Mouse (Mus musculus): Measurements from ENCODE around the gene Pycard.
"Not testable (repeated sequence)": the region's sequence is repeated elsewhere in the genome, so short reads cannot be mapped to it uniquely, and the experiment has no call there.

The Pycard gene

DNA sequence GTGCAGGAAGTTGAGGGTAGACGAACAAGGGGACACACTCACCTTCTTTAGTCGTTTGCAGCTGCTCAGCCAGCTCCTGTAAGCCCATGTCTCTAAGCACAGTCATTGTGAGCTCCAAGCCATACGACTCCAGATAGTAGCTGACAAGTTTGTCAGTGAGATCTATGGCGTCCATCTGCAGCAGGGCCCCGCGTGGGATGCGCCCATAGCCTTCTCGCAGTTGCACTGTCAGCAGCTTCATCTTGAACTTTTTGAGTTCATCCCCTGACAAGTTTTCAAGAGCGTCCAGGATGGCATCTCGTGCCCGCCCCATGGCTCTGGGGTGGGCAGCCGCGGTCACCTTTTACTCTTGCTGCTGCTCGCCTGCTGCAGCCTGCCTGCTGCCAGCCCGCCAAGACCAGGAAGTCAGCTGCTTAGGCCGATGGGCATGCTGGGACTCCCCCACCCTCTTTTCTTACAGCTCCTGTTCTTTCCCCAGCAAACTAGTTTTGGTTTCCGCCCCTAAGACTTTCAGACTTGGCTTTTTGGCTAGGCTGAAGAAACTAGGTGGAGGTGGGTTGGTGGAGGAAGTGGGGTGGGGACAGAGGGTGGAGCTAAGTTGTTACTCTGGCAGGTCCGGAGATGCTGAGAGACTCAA lies at the start of gene Pycard:
Pycard (minus strand) TSS at position 527 of the 637 bp plus-strand sequence.
- DNase-seq = peak; percentile 89

DNA sequence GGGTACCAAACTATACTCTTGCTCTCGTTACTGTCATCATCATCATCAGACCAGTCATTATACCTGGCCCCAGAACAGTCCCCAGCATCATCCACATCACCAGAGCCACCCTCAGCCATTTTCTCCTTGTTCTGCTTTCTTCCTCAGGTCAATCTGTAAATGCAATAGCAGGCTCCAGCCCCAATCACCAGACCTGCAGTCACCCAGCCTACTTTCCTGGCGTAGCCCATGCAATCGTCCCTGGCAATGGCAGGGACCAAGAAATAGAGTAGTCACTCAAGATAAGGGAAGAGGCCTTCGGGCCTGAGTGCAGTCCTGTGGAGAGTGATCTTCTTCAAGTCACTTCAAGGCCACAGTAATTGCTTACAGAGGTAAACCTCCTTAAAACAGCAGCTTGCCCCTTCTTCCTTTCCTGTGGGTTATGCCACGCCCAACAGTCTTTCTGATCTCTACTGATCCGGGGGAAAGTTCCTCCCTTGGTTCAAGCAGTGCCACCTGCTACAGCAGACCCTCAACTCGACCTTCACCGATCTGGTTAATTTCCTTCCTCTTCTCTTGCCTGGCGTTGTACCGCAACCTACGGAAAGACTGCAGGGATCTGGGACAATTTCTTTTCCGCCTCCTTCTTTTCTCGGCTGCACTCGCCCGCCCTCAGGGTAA lies 48.6 kb upstream of the Pycard start:
- peak; percentile 42 for DNase-seq

DNA sequence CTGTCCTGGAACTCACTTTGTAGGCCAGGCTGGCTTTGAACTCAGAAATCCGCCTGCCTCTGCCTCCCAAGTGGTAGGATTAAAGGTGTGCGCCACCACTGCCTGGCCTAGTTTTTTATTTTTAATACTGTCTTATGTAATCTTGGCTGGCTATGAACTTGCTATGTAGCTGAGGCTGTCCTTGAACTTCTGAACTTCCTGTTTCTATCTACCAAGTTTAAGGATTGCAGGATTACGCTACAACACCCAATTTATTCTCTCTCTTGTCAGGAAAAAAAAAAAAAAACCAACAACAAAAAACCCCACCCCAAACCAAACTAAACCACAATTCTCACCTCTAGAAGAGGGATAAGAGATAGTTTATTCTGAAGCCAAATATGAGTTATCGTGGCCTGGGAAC lies 39.9 kb upstream of the Pycard start:
- no peak for DNase-seq

GRCm38 (mm10) chr7:128032989-128033293 lies 39.3 kb upstream of the Pycard start:
- no peak for DNase-seq

DNA sequence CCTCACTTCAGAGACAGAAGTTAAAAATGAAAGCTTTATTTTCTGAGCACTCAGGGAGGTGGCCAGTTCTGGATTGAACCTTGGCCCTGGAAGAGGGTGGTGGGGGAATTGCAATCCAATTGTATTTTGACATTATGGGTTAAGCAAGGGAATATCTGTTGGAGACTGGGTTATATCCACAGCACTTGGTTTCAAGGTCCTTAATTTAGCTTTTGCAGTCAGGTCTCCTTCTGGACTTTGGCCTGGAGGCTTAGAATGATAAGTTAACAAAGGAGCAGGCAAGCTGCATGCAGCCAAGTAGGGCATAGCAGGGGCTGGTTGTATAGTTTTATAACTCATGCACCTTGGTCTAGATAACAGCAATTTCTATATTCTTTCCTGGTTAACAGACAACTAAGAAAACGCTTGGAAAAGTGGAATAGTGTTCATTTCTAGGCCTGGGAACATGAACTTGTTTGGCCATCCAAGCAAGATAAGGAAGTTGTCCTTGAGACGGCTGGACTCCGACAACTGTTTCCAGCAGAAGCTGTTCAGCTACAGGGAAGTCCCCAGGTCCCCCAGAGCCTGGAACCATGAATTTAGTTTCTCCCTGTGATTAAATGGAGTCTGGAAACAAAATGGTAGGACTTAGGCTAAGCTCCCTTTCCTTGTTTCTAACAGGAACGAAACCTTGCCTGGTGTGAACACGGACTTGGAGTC lies 38.8 kb upstream of the Pycard start:
- DNase-seq = no peak

DNA sequence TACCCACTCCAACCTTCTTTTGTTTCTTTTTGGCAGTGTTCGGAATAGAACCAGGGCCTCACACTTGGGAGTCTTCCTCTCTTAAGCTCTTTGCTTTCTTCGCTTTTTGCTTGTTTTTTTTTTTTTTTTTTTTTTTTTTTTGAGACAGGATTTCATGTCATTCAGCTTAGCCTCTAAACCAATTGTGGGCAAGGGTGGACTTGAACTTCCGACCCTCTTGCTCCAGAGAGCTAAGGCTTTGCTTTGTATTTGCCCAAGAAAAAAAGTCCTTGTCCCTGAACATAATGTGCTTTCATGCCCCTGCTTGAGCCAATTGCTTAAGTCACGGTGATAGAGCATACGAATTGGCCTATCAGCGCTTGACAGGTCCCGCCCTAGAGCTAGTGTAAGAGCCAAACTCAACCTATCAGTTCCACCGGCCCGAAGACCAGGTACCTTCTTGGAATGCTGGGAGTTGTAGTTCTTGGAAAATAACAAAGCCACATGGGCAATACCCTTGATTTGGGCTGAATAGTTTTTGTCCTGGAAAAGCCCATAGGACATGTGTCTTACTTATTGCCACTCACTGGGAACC lies 37.8 kb upstream of the Pycard start:
- no peak for DNase-seq

GRCm38 (mm10) chr7:128025381-128025780 lies 31.7 kb upstream of the Pycard start:
- no peak for DNase-seq

- no peak for DNase-seq
These were observed 31.3 kb upstream of the Pycard start for GRCm38 (mm10) chr7:128024932-128025331.

- DNase-seq = no peak
These were observed 30.7 kb upstream of the Pycard start for GRCm38 (mm10) chr7:128024364-128024763.

DNA sequence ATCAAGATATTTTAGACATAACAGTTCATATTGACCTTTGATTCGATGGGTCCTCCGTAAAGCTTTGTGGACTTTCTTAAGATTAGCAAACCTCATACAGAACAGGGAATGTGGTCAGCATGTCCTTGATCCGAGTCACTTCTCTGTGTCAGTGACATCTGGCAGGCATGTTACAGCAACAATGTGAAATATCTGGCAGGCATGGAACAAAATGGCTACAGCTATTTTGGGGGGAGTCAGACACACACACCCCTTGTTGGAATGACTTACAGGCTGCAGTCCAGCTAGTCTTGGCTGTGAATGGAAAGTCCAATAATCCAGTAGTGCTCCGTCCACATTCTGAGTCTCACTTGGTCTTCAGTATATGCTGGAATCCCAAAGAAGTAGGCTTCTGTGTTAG lies 29.9 kb upstream of the Pycard start:
- DNase-seq = no peak

GRCm38 (mm10) chr7:128022974-128023373 lies 29.3 kb upstream of the Pycard start:
- DNase-seq = peak; percentile 26

GRCm38 (mm10) chr7:128019187-128019586 lies 25.5 kb upstream of the Pycard start:
- no peak for DNase-seq

DNA sequence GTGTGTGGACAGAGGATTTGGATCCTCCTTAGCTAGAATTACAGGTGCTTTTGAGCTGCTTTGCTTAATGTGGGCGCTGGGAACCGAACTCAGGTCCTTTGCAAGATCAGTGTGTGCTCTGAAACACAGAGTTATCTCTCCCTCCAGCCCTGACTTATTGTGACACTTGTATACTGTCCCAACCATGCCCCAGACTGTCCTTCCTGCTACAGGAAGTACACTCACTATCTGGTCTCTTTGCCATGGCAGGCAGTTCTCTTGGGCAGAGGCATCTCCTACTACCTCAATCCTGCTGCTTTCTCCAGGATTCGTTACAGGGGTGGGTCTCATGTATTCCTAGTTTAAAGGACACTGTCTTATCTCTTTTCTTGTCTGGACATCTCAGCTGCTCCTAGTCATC lies 24.6 kb upstream of the Pycard start:
- DNase-seq = no peak

- no peak for DNase-seq
These were observed 23.0 kb upstream of the Pycard start for GRCm38 (mm10) chr7:128016650-128017049.

DNA sequence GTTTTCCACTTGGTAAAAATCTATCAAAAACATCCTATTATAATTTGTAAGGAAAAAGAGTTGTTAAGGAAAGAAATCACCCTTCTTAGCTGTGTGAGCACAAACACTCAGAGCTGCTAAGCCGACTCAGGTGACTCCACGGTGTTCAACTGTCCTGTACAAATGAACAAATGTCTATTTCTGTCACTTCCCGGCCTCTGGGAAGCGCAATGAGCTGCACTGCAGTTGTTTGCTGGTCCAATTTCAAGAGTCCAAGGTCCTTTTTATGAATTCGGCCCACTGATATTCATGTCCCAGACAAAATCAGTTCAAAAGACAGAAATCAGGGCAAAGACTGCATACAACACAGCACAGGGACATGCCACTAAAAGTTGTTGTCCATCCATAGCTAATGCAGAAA lies 22.5 kb upstream of the Pycard start:
- not testable (repeated sequence) for DNase-seq

- DNase-seq = peak; percentile 56
These were observed 19.4 kb upstream of the Pycard start for GRCm38 (mm10) chr7:128013116-128013515.

- peak; percentile 69 for DNase-seq
These were observed 18.6 kb upstream of the Pycard start for GRCm38 (mm10) chr7:128012136-128012780.

DNA sequence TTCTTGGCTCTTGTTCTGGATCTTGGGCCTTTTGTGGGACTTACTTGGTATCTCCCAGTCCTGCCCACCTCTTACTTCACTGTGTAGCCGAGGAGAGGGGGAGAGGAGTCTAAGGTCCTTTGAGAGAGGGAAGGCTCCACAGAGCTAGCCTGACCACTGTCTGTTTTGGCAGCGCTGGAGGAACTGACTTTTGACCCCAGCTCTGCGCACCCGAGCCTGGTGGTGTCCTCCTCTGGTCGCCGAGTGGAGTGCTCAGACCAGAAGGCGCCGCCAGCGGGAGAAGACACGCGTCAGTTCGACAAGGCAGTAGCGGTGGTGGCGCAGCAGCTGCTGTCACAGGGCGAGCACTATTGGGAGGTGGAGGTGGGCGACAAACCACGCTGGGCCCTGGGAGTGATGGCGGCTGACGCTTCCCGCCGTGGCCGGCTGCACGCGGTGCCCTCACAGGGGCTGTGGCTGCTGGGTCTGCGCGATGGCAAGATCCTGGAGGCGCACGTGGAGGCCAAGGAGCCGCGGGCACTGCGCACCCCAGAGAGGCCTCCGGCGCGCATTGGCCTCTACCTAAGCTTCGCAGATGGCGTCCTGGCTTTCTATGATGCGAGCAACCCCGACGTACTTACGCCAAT lies 16.2 kb upstream of the Pycard start:
- DNase-seq = peak; percentile 24

GRCm38 (mm10) chr7:128006193-128006592 lies 12.5 kb upstream of the Pycard start:
- DNase-seq = no peak

DNA sequence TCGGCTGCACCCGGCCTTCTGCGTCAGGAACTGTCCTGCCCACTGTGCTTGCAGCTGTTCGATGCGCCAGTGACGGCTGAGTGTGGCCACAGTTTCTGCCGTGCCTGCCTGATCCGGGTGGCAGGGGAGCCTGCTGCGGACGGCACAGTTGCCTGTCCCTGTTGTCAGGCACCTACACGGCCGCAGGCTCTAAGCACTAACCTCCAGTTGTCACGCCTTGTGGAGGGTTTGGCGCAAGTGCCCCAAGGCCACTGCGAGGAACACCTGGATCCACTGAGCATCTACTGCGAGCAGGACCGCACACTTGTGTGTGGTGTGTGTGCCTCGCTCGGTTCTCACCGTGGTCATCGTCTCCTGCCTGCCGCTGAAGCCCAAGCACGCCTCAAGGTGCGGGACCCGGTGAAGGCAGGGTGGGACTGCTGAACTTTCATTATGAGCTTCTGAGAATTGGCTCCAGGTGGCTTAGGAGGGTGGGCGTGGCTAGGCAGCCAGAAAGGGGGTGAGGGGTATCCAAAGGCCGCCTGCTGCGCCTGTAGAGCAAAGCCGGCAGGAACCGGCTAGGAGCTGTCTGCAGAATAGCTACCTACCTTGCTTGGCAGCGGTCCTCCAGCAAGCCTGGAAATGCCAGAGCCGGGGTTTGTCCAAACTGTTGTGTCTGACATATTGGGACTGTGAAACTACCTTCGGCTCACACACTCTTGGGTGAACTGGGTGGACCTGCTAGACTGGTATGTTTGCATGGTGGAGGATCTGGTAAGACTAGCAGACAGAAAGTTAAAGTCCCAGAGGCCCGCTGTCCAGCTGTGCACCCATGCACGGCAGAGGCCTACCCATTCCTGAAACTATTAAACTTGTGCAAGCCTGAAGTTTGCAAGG lies 11.1 kb upstream of the Pycard start:
- DNase-seq = peak; percentile 76

DNA sequence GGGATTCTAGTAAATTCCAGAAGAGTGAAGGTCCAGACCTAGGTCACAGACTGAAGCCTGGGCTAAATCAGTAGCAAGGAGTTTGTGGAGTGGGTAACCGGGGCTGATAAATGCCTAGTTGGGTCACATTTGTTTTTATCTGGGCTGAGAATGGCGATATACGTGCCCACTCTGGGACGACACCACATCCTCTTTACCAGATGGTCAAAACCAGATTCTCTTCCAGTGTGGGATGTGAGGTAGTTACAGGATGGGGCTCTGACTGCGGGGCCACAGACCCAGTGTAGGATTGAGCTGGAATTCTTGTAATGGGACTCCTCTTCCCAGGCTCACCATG lies 10.5 kb upstream of the Pycard start:
- no peak for DNase-seq

- DNase-seq = no peak
These were observed 10.0 kb upstream of the Pycard start, which contains the start of gene Trim72 for GRCm38 (mm10) chr7:128003688-128004087. TSS of gene Trim72 (plus strand) at chr7:128003949.
